Mouse (Mus musculus) embryonic facial prominence, embryonic 12.5 days (tissue): Measurements from ENCODE around the gene Dock9. TPM values are rescaled to one million over a fixed set of nuclear protein-coding genes. Genes with fewer than 3 reads are reported as not detected.
"Not testable (repeated sequence)": the region's sequence is repeated elsewhere in the genome, so short reads cannot be mapped to it uniquely, and the experiment has no call there.

ENCODE experiments used
- ATAC-seq: fragments of 200-750 bp; cut with Nextera tagmentation; 2 replicates; pipeline ENCODE4 v1.8.0; 2017; ENCODE audit not compliant: insufficient number of reproducible peaks, insufficient read depth, low FRiP score, low TSS enrichment
- H3K27ac ChIP-seq: fragments of 300-500 bp; sonication (generic); 2 replicates; pipeline ENCODE4 v1.5.1; 2016; ENCODE audit warnings: mild to moderate bottlenecking
- H3K27me3 ChIP-seq: fragments of 300-500 bp; sonication (generic); 2 replicates; pipeline ENCODE4 v1.6.1; 2016; ENCODE audit warnings: mild to moderate bottlenecking, moderate library complexity
- H3K36me3 ChIP-seq: fragments of 300-500 bp; sonication (generic); 2 replicates; pipeline ENCODE4 v1.6.1; 2016; ENCODE audit warnings: mild to moderate bottlenecking
- H3K4me1 ChIP-seq: fragments of 300-500 bp; sonication (generic); 2 replicates; pipeline ENCODE4 v1.6.1; 2016
- H3K4me2 ChIP-seq: fragments of 300-500 bp; sonication (generic); replicated peaks from 2 replicates; pipeline ENCODE4 v1.6.1; 2016; ENCODE audit warnings: mild to moderate bottlenecking, moderate library complexity
- H3K4me3 ChIP-seq: fragments of 300-500 bp; sonication (generic); 2 replicates; pipeline ENCODE4 v1.5.1; 2016; ENCODE audit warnings: mild to moderate bottlenecking
- H3K9ac ChIP-seq: fragments of 300-500 bp; sonication (generic); 2 replicates; pipeline ENCODE4 v1.6.1; 2016; ENCODE audit warnings: mild to moderate bottlenecking, moderate library complexity
- H3K9me3 ChIP-seq: fragments of 300-500 bp; sonication (generic); 2 replicates; pipeline ENCODE4 v1.6.1; 2016; ENCODE audit warnings: mild to moderate bottlenecking, moderate library complexity
- WGBS: fragments of 180-500 bp; shearing (Covaris S2); methylation state at CpG from one replicate; pipeline ENCODE4 v1.1.7; 2016; 5-methylcytosine and 5-hydroxymethylcytosine counted together
- polyA plus RNA-seq: library from polyadenylated mRNA; unstranded; fragments of >200 nt; fragmentation: Nextera tagmentation; extraction: Ambion mirVana; gene quantifications from 2 replicates; pipeline ENCODE4 v1.2.1, GENCODE M21; 2016

The Dock9 gene
- polyA plus RNA-seq, 1 experiment from 2014 or later = 5.8 TPM

DNA sequence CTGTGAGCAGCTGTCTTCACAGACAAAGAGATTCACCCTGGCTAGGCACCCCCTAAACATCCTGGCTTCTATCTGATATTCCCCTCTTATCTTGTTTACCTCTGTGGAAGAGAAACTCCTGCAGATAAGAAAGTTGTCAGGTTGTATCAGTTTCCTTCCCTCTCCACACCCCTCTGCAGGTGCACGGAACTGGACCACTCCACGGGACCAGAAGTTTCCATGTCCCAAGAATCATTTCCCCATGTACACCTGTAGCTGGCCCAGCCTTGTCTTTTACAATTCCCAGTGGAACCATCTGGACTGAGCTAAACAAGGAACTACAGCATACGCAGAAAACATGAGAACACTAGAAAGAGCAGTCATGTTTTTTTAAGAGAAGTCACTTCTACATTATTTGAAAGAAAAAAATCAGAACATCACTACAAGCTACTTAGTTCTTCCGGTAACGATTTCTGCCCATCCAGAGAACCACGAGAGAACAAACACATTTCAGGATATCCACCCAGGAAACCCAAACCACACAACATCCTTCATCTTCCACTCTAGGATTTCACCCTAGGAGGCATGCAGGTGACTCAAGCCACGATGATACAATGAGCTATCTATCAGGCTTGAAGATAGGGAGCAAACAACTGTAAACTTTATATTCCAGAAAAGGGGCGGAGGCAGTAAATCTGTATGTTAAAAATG is 101.1 kb downstream of the Dock9 start:
- Histone ChIP-seq H3K27ac (no peak overlapping the region), H3K36me3 (no peaks in the 10 kb centered on the region), H3K4me2 (peak overlapping the region; percentile 48), H3K4me1 (peaks cover 23% of the 10 kb centered on the region), H3K27me3 (no peaks in the 10 kb centered on the region), H3K4me3 (no peak overlapping the region), H3K9ac (no peak overlapping the region), H3K9me3 (no peaks in the 10 kb centered on the region)
- no peak for ATAC-seq
- WGBS = 75% methylated on average over 8 of the region's 8 CpGs

DNA sequence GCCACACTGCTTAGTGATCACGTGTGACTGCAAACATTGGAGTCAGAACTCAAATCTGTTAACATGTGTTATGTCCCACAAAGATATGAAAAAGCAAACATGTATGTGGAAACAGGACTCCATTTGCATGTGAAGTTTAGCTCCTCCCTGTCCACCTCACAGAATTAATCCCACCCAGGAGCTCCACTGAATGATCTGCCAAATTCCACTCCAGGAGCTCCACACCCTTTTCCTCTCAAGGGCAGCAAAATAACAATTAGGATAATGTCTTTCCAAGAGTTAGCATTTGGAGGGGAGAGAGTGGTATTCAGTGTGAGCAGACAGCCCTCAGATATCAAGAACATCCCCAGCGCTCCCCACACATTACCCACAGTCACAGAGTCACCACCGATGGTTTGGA is 102.9 kb downstream of the Dock9 start:
- Histone ChIP-seq H3K9ac (no peak overlapping the region), H3K4me1 (peaks cover 20% of the 10 kb centered on the region), H3K27me3 (no peaks in the 10 kb centered on the region), H3K36me3 (no peaks in the 10 kb centered on the region), H3K4me2 (no peak overlapping the region), H3K4me3 (no peak overlapping the region), H3K9me3 (no peaks in the 10 kb centered on the region), H3K27ac (no peak overlapping the region)
- no peak for ATAC-seq
- WGBS = 85% methylated on average over 3 of the region's 3 CpGs

DNA sequence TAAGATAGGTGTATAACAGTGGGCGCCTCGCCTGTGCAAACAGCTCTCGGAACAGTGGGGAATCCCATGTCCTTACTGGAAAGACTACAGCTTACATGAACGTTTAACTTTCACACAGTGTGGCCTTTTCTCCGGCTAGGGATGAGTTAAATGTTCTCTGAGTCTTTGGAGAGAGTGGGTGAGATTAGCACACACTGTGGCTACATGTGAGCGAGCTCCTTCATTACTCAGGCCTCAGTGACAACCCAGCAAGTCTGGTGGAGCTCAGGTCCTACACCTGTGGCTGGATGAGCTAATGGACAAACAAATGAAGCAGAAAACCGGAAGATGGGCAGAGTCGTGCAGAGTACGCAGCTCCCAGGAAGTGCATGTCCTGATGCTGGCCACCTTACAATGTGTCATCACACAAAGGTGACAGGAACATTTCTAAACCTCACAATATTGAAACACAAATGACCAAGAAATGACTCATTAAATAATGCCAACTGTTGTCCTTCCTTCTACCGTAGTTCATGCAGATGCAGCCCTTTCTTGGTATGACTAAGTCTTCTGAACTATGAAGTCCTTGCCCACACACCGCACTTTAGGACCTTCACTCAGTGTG is 103.5 kb downstream of the Dock9 start:
- Histone ChIP-seq H3K4me2 (no peak overlapping the region), H3K36me3 (no peaks in the 10 kb centered on the region), H3K9ac (no peak overlapping the region), H3K27ac (no peak overlapping the region), H3K27me3 (no peaks in the 10 kb centered on the region), H3K4me1 (peaks cover 20% of the 10 kb centered on the region), H3K4me3 (no peak overlapping the region), H3K9me3 (no peaks in the 10 kb centered on the region)
- no peak for ATAC-seq
- 87% methylated on average over 11 of the region's 11 CpGs for WGBS

DNA sequence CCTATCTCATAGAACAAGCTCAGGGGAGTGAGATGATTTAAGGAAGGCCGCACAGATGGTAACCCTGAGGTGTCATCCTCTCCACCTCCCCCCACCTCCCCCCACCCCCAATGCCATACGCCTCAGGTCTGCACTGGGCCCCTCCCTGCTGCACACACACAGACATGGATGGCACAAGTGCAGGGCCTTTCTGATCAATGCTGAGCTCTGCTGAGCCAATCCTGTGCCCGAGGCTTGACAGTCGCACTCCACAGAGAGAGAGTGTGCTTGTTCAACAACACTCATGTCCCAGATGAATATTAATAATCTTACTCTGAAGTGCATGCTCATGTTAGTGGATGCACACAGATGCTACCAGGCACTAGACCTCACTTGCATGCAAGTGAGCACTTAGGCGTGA is 108.0 kb downstream of the Dock9 start:
- not testable (repeated sequence) for H3K36me3 ChIP-seq, H3K9ac ChIP-seq, ATAC-seq, H3K27ac ChIP-seq, H3K9me3 ChIP-seq, H3K4me2 ChIP-seq, H3K27me3 ChIP-seq, H3K4me3 ChIP-seq, H3K4me1 ChIP-seq
- 71% methylated on average over 5 of the region's 5 CpGs for WGBS

DNA sequence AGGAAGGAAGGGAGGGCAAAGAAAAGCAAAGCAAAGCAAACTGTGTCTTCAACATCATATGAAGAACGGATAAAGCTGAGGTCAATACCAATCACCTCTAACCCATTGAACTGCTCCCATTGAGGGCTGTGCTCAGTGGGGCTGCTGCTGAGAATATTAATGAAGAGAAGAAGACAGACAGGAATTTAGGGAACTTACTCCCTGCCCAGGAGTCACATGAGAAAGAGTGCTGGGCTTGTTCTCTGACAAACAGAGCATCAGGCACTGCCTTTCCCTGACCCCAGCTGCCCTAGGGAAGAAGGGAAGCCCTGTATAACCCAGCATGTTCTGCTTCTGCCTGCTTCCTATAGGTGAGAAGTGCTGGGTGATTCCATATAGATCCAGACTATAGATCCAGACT is 109.5 kb downstream of the Dock9 start:
- Histone ChIP-seq H3K9ac (no peak overlapping the region), H3K27me3 (no peaks in the 10 kb centered on the region), H3K27ac (no peak overlapping the region), H3K4me2 (no peak overlapping the region), H3K4me1 (peaks cover 6% of the 10 kb centered on the region; the same call in 1 of the 2 replicates), H3K9me3 (no peaks in the 10 kb centered on the region), H3K36me3 (no peaks in the 10 kb centered on the region), H3K4me3 (no peak overlapping the region)
- ATAC-seq = no peak
- 43% methylated on average over 1 of the region's 1 CpGs for WGBS

DNA sequence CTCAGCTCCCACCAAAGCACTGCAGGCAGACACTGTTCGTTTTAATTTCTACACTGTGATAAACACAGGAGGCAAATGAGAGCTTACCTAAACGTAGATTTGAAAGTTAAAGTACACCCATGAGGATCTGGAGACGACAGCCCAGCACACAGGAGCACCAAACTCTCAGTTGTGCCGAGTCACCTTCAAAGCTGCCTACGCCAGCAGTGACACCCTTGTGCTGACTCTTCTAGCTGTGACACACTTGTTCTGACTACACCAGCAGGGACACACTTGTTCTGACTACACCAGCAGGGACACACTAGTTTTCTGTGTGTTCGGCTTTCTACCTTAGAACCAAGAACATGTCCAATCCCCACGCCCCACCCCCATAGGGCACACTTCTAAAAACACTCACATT is 110.4 kb downstream of the Dock9 start:
- Histone ChIP-seq H3K36me3 (no peaks in the 10 kb centered on the region), H3K9ac (no peak overlapping the region), H3K4me3 (no peak overlapping the region), H3K9me3 (no peaks in the 10 kb centered on the region), H3K4me1 (peaks cover 6% of the 10 kb centered on the region; the same call in 1 of the 2 replicates), H3K27me3 (no peaks in the 10 kb centered on the region), H3K4me2 (no peak overlapping the region), H3K27ac (no peak overlapping the region)
- WGBS = 78% methylated on average over 7 of the region's 7 CpGs
- no peak for ATAC-seq

DNA sequence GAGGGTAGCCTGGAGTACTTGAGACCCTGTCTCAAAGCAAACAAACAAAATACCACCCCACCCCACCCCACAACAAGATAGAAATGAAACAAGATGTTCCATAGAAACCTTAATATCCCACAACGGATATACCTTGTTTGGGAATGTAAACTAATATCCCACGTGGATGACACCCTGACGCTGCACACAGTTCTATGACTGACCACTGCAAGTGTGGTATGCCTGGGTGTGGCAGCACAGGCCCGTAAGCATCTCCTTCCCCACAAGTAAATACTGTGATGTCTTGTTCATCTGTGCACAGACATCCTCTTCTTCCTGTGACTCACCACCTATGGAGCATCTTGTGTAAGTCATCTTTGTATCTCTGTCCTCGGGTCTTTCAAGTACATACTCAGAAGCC is 118.7 kb downstream of the Dock9 start:
- Histone ChIP-seq H3K36me3 (no peaks in the 10 kb centered on the region), H3K27me3 (no peaks in the 10 kb centered on the region), H3K4me1 (peaks cover 30% of the 10 kb centered on the region), H3K9me3 (no peaks in the 10 kb centered on the region), H3K4me2 (no peak overlapping the region), H3K4me3 (no peak overlapping the region), H3K9ac (no peak overlapping the region), H3K27ac (no peak overlapping the region)
- ATAC-seq = no peak
- WGBS = 88% methylated on average over 5 of the region's 5 CpGs

DNA sequence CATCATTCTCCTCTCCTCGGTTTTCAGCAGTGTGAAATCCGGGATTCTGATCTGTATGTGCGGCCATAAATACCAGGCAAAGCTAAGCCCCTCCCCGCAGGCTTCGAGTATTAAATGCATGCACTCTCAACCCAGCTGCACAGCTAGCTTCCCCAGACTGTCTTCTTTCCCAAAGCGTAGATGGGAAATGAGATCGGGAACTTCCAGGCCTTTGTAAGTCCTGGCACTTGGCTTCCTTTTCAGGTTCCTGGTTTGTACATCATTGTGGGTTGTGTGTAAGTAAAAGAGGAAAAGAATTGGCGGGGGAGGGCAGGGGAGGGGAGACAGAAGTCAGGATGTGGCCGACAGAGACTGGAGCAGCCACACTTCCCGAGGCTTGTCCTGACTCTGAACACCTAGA is 119.2 kb downstream of the Dock9 start:
- H3K4me1 ChIP-seq = peaks cover 30% of the 10 kb centered on the region
- H3K27me3 ChIP-seq = no peaks in the 10 kb centered on the region
- H3K9ac ChIP-seq = no peak overlapping the region
- ATAC-seq = no peak
- H3K36me3 ChIP-seq = no peaks in the 10 kb centered on the region
- H3K27ac ChIP-seq = no peak overlapping the region
- no peak overlapping the region for H3K4me2 ChIP-seq
- no peaks in the 10 kb centered on the region for H3K9me3 ChIP-seq
- no peak overlapping the region for H3K4me3 ChIP-seq
- WGBS = 62% methylated on average over 10 of the region's 10 CpGs

DNA sequence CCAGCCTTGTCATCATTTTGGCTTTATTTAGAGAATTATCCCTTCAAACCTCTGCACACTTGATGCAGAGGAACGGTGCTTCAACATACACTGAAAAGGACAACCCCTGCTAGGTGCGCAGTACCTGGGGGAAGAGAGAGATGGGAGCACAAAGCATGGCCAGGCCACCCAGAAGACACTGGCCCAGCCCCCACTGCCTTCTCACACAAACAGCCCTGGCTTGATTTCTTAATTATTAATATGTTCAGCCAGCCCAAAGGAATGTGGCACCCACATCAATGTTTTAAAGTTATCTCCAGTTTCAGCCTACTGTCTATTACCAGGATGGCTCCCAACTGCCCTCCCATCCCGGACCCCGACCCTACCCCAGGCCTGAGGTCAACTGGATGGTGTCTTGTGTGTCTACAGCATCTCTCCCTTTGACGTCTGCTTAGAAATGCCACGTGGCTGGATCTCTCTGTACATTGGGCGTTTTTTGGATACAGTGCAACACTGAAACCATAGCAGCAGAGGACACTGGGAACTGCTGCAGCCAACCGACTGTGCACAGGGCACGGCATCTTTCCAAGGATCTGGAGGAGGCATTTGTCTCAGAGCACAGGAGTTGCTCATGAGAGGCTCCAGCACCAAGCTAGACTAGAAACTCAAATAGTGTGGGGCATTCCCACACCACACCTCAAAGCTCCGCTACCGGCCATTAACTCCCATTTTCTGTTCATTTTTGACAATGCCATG is 120.9 kb downstream of the Dock9 start:
- peaks cover 30% of the 10 kb centered on the region for H3K4me1 ChIP-seq
- ATAC-seq = no peak
- H3K27ac ChIP-seq = peak overlapping the region; percentile 77; the same call in 1 of the 2 replicates
- WGBS = 78% methylated on average over 11 of the region's 11 CpGs
- 0 out of 2 replicates have a peak, but pooled peaks cover 5% of the 10 kb centered on the region for H3K9me3 ChIP-seq
- H3K27me3 ChIP-seq = no peaks in the 10 kb centered on the region
- H3K4me2 ChIP-seq = no peak overlapping the region
- no peaks in the 10 kb centered on the region for H3K36me3 ChIP-seq
- H3K4me3 ChIP-seq = no peak overlapping the region
- no peak overlapping the region for H3K9ac ChIP-seq

DNA sequence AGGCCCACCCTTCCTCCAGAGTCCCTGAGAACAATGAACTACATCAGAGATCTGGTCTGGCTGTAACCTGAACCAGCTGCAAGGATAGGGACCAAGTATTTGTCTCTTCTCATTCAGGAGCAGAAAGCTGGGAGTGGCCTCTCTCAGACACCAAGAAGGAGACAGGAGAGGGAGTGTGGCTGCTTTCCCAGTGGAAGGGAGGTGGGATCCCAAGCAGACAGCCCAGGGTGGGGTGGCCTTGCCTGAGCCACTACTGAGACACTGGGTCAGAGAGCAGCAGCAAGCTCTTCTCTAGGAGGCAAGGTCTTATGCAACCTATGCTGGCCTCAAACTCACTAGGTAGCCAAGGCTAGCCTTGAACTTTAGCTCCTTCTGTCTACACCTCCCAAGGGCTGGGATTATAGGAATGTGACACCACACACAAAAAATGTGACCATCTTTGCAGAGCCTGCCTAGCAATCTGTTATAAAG is 121.5 kb downstream of the Dock9 start:
- peak; percentile 44; the same call in 1 of the 2 replicates for ATAC-seq
- peak overlapping the region; percentile 77 for H3K27ac ChIP-seq
- no peak overlapping the region for H3K9ac ChIP-seq
- H3K9me3 ChIP-seq = 0 out of 2 replicates have a peak, but pooled peaks cover 5% of the 10 kb centered on the region
- H3K4me3 ChIP-seq = no peak overlapping the region
- H3K4me2 ChIP-seq = no peak overlapping the region
- H3K36me3 ChIP-seq = no peaks in the 10 kb centered on the region
- H3K27me3 ChIP-seq = no peaks in the 10 kb centered on the region
- peaks cover 30% of the 10 kb centered on the region for H3K4me1 ChIP-seq

DNA sequence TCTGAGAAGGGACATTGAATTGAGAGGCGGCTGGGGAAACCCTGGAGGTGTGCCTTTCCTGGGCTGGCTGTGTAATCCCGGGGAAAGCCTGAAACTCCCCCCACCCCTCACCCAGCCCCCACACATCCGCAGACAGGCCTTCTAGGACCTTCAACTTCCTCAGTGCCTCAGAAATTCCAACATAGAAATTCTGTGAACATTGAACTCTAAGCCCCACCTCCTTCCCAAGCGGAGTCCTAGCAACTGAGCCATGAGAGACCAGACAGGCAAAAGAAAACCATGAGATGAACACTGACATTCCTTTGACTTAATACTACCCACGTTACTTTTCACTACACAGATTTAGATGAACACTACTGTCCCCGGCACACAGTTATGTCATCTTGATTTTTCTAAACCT is 122.1 kb downstream of the Dock9 start:
- Histone ChIP-seq H3K4me3 (no peak overlapping the region), H3K9me3 (0 out of 2 replicates have a peak, but pooled peaks cover 5% of the 10 kb centered on the region), H3K36me3 (no peaks in the 10 kb centered on the region), H3K4me1 (peaks cover 30% of the 10 kb centered on the region), H3K9ac (no peak overlapping the region), H3K27ac (peak overlapping the region; percentile 77), H3K27me3 (no peaks in the 10 kb centered on the region), H3K4me2 (no peak overlapping the region)
- ATAC-seq = peak; percentile 74
- WGBS = 11% methylated on average over 6 of the region's 6 CpGs

DNA sequence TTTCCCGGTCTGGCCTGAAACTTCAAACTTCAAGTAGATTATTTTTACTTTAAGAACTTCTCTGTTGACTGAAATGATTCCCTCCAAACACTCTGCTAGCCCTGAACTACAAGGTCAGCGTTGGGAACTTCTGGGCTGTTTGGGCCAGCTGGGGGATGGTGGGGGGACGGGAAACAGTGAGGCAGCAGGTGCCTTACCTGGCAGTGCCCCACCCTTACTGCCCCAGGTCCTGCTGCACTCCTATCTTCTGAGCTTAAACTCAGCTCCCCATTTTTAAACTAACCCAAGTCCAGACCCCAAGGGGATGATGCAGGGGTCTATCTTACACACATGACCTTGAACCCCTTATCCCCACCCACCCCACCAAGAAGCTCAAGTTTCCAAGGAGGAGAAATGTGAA is 122.5 kb downstream of the Dock9 start:
- Histone ChIP-seq H3K27me3 (no peaks in the 10 kb centered on the region), H3K27ac (peak overlapping the region; percentile 77), H3K4me2 (no peak overlapping the region), H3K36me3 (no peaks in the 10 kb centered on the region), H3K4me3 (no peak overlapping the region), H3K9ac (no peak overlapping the region), H3K9me3 (0 out of 2 replicates have a peak, but pooled peaks cover 5% of the 10 kb centered on the region), H3K4me1 (peaks cover 30% of the 10 kb centered on the region)
- no peak; the same call in 1 of the 2 replicates for ATAC-seq
- WGBS = 44% methylated on average over 3 of the region's 3 CpGs
